Mouse (Mus musculus) splenic B cell, adult 2 months (primary cell): ENCODE data around the gene Txndc17.

ENCODE experiments used
- DNase-seq: peaks from one replicate; pipeline ENCODE4 v3.0.0-alpha.2; 2011; ENCODE audit warnings: low read depth, low spot score
- H3K27me3 ChIP-seq: 2 replicates; pipeline ENCODE4 v1.6.1; 2012; ENCODE audit warnings: mild to moderate bottlenecking, low read length, moderate library complexity, mixed read lengths; ENCODE audit not compliant: control insufficient read depth, poor library complexity, insufficient read depth, severe bottlenecking
- H3K36me3 ChIP-seq: 2 replicates; pipeline ENCODE4 v1.6.1; 2012; ENCODE audit warnings: mild to moderate bottlenecking, low read length, moderate library complexity, mixed read lengths; ENCODE audit not compliant: control insufficient read depth, poor library complexity, insufficient read depth, severe bottlenecking

Gene Txndc17

DNA sequence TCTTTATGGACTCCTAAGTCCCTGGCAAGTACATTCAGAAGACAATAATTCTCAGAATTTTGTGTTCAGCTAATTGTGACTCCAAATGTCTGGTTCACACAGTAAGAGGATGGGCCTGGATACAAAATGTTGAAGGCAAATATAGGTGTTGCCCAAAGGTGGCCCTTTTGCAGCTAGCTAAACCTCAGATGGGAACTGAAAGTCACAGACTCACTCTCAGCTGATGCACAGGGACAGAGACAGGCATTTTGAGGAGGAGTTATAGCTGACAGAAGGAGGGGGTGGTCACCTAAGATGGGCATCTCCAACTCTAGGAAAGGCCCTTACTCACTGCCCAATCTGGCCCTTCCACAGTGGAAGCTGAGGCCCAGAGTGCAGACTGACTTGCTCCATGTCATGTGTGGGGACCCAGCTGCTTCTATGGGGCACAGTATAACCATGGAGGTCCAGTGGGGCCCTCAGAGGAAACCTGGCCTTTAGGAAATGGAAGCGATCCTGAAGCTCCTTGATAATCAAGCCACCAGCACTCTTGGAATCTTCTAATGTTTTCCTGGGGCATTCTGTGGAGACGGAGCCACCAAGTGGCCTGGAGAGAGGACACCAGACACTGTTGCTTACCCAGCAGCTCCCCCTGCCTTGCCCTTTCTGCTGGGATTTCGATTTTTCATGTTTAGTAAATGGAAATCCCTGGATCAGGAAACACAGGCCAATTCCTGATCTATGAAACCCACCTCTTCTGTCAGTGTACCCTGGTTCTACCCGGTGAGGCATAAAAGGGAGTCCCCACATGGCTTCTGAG, 32.9 kb downstream of the Txndc17 start:
- Histone ChIP-seq H3K27me3 (no peaks in the 10 kb centered on the region), H3K36me3 (no peaks in the 10 kb centered on the region)
- DNase-seq, result no peak

DNA sequence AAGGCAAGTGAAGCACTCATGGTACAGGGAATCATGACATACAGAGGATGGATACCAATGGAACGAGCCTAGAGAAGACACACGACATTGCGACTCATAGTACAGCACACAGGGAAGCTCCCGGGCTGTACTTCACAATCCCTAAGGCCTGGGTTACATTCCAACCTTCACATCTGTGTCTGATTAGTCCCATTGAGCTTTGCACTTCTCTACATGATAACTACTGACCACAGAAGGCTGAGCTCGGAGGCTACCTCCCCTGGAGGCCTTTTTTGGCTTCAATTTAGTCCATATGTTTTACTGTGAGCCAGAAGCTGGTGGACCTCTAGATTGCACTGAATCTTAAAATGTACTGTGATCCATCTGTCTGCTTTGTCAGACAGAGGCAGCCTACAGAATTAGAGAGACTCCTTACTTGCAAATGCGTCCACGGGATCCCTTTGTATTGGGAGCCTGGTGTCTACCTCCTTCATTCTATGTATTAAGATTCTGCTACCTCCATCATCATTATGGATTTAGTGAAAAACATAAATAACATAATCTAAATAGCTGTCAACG, 37.9 kb downstream of the Txndc17 start:
- H3K36me3 ChIP-seq, result no peaks in the 10 kb centered on the region
- no peak for DNase-seq
- H3K27me3 ChIP-seq, result no peaks in the 10 kb centered on the region

DNA sequence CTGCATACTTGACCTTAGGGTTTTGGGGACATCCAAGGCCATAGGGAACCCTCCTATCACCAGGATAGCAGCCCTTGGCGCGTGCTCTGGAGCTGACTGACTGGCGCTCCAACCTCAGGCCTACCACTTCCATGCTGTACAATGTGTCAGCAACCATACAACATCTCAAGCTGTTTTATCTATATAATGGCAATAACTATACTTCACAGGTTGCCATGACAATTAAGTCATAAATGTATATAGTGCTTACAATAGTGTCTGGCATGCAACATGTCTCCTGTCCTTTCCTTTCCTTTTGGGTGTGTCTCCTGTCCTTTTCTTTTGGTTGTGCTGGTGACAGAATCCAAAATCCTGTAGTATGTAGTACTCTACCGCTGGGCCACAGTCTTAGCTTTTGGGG, 48.3 kb downstream of the Txndc17 start:
- DNase-seq, result no peak
- Histone ChIP-seq H3K27me3 (no peaks in the 10 kb centered on the region), H3K36me3 (no peaks in the 10 kb centered on the region)

DNA sequence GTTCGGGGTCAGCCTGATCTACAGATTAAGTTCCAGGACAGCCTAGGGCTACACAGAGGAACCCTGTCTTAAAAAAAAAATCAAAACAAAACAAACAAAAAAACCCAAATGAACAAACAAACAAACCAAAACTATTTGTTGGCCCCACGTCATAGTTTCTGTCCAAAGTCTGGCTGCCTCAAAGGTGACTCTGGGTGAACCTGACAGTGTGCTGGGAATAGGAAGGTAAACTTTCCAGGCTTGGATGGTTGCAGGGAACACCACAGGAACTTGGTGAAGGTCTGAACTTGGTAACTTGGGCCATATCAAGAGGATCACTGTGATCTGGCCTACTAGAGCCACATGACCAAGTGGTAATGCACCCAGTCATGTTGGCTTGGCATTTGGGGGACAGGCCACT, 49.1 kb downstream of the Txndc17 start:
- no peak for DNase-seq
- Histone ChIP-seq H3K27me3 (no peaks in the 10 kb centered on the region), H3K36me3 (no peaks in the 10 kb centered on the region)
